Mouse (Mus musculus) hindbrain, embryonic 11.5 days (tissue): ENCODE measurements around the gene Olfr1411. TPM values are rescaled to one million over a fixed set of nuclear protein-coding genes. Genes with fewer than 3 reads are reported as not detected.

Experiments used
- ATAC-seq: fragments of 200-750 bp; cut with Nextera tagmentation; 2 replicates; pipeline ENCODE4 v1.8.0; 2017; ENCODE audit warnings: mild to moderate bottlenecking, moderate TSS enrichment, moderate library complexity; ENCODE audit not compliant: low FRiP score
- DNase-seq: peaks from one replicate; pipeline ENCODE4 v3.0.0-alpha.2; 2015; ENCODE audit warnings: low spot score
- H3K27ac ChIP-seq: fragments of 300-500 bp; sonication (generic); 2 replicates; pipeline ENCODE4 v1.5.1; 2014; ENCODE audit warnings: mild to moderate bottlenecking, low read depth, low read length
- H3K27me3 ChIP-seq: fragments of 300-500 bp; sonication (generic); 2 replicates; pipeline ENCODE4 v1.6.1; 2014; ENCODE audit warnings: mild to moderate bottlenecking, low read length, moderate library complexity, mixed read lengths; ENCODE audit not compliant: control insufficient read depth, insufficient read depth
- H3K36me3 ChIP-seq: fragments of 300-500 bp; sonication (generic); 2 replicates; pipeline ENCODE4 v1.6.1; 2014; ENCODE audit warnings: mild to moderate bottlenecking, low read length, moderate library complexity, mixed read lengths; ENCODE audit not compliant: control insufficient read depth, insufficient read depth
- H3K4me1 ChIP-seq: fragments of 300-500 bp; sonication (generic); replicated peaks from 2 replicates; pipeline ENCODE4 v1.6.1; 2014; ENCODE audit warnings: low read length, mixed read lengths; ENCODE audit not compliant: control insufficient read depth, insufficient read depth
- H3K4me2 ChIP-seq: fragments of 300-500 bp; sonication (generic); replicated peaks from 2 replicates; pipeline ENCODE4 v1.6.1; 2014; ENCODE audit warnings: mild to moderate bottlenecking, low read depth, low read length
- H3K4me3 ChIP-seq: fragments of 300-500 bp; sonication (generic); 2 replicates; pipeline ENCODE4 v1.5.1; 2014; ENCODE audit warnings: low read depth, low read length
- H3K9ac ChIP-seq: fragments of 300-500 bp; sonication (generic); 2 replicates; pipeline ENCODE4 v1.6.1; 2014; ENCODE audit warnings: low read depth, low read length
- H3K9me3 ChIP-seq: fragments of 300-500 bp; sonication (generic); 2 replicates; pipeline ENCODE4 v1.6.1; 2016; ENCODE audit warnings: low read length; ENCODE audit not compliant: control insufficient read depth
- whole genome bisulfite sequencing: fragments of 180-500 bp; shearing (Covaris S2); extraction: QIAGEN DNeasy Blood & Tissue Kit; methylation state at CpG from one replicate; pipeline ENCODE4 v1.1.7; 2014; 5-methylcytosine and 5-hydroxymethylcytosine counted together
- polyA plus RNA-seq: library from polyadenylated mRNA; unstranded; fragments of >200 nt; fragmentation: Nextera tagmentation; extraction: Ambion mirVana; gene quantifications from 2 replicates; pipeline ENCODE4 v1.2.1, GENCODE M21; 2014

Olfr1411 gene
- polyA plus RNA-seq, 1 experiment from 2014 or later: not detected

DNA sequence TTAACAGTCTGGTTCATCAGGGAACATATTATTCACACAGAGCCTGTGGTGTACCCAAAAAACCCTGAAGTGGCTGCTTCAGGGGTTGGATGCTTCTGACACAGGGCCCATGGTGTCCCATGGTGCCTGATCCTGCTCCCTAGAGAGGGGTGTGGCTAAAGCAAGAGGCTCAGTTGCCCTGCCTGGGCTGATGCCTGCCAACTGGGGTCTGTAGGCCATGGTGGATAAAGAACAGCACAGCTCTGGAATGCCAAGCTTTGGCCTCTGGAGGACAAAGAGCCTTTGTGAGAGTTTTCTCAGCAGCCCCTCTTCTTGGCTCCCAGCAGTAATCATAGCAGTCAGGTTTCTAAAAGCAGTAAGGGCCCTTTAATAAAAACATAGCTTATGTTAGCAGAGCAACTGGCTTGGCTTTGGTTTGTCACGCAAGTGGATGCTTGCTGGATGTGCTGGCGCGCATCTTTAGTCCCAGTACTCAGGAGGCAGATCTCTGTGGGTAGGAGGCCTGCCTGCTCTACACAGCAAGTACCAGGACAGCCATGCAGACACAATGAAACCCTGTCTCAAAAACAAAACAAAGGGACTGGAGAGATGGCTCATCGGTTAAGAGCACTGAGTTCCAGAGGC is 40.9 kb downstream of the Olfr1411 start:
- peak; percentile 69 for ATAC-seq
- peak; percentile 22 for DNase-seq

DNA sequence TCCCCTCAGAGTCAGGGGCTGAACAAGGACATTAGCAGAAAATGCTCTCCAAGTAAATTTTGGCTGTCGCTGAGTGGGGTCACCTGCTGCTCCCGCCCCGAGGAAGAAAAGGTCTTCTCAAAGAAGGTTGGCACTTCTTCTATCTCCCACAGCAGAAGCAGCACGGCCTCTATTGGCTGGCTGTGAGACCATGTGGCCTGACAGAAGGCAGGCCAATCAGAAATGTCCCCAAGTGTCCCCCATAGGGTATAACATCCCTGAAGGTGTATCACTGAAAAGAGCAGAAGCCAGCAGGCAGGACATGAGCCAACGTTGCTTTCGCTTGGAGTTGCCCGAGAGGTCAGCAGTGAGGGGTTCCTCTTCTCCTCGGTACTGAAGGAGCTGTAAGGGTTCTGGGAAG is 41.8 kb downstream of the Olfr1411 start:
- Histone ChIP-seq H3K4me1 (no peaks in the 10 kb centered on the region), H3K27me3 (no peaks in the 10 kb centered on the region), H3K36me3 (no peaks in the 10 kb centered on the region; the same call in 1 of the 2 replicates), H3K27ac (peak overlapping the region; percentile 17; the same call in 1 of the 2 replicates), H3K9ac (no peak overlapping the region), H3K9me3 (no peaks in the 10 kb centered on the region), H3K4me3 (no peak overlapping the region), H3K4me2 (no peak overlapping the region)
- 90% methylated on average over 8 of the region's 8 CpGs for WGBS
- ATAC-seq: no peak
- DNase-seq: no peak

More for the DNA sequence above, 40.9 kb downstream of the Olfr1411 start:
- WGBS: 73% methylated on average over 4 of the region's 4 CpGs
- Histone ChIP-seq H3K4me3 (no peak overlapping the region), H3K9ac (no peak overlapping the region), H3K36me3 (no peaks in the 10 kb centered on the region; the same call in 1 of the 2 replicates), H3K27ac (peak overlapping the region; percentile 30; the same call in 1 of the 2 replicates), H3K4me2 (no peak overlapping the region), H3K9me3 (no peaks in the 10 kb centered on the region), H3K27me3 (no peaks in the 10 kb centered on the region), H3K4me1 (no peaks in the 10 kb centered on the region)

DNA sequence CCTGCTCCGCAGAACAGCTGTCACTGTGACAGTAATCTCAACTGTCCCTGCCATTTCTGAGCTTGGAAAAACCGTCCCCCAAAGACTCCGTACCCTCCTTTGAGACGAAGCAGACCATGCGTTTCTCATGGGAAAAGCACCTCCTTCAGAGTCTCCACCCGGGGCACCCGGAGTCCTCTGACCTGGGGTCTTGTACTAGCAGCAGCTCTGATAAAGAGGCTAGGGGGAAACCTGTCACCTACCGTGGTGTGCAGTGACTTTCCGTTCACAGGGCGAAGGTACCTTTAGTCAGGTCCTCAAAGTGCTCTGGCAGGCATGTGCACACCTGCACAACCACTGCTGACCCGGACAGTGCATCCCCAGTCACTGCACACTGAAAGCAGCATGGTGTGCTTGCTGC is 42.5 kb downstream of the Olfr1411 start:
- Histone ChIP-seq H3K9ac (no peak overlapping the region), H3K4me3 (no peak overlapping the region), H3K36me3 (no peaks in the 10 kb centered on the region; the same call in 1 of the 2 replicates), H3K4me1 (no peaks in the 10 kb centered on the region), H3K9me3 (no peaks in the 10 kb centered on the region), H3K27me3 (no peaks in the 10 kb centered on the region), H3K27ac (no peak overlapping the region), H3K4me2 (no peak overlapping the region)
- WGBS: 92% methylated on average over 11 of the region's 11 CpGs
- no peak for DNase-seq
- ATAC-seq: no peak

DNA sequence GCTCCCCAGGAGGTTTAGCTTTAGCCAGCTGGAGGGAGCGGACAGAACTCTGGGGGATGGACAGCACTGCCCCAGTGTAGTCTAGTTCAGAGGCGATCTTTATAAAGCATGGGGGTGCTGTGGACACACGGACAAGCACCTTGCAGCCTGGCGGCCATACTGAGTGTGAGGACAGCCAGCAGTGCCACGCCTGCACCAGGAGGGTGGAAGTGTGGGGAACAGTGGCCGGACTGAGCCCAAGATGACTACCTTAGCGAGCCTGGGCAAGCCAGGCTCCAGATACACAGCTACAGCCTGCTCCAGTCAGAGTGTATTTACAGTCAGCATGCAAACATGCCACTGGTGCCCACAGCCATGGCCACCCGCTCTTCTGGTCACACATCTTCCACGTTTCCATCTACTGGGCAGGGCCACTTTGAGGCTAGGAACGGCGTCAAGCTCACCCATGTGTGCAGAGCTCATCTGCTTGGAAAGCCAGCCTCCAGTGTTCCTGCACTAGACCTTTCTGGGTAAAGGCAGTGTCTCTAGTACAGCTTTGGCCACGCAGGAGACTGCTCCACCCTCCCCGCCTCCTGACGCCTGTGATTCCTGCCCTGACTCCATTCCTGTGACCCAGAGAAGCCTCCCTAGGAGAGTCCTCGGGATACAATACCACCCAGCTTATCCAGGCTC is 43.4 kb downstream of the Olfr1411 start:
- Histone ChIP-seq H3K36me3 (no peaks in the 10 kb centered on the region; the same call in 1 of the 2 replicates), H3K4me2 (no peak overlapping the region), H3K27me3 (no peaks in the 10 kb centered on the region), H3K9ac (no peak overlapping the region), H3K27ac (no peak overlapping the region), H3K4me3 (no peak overlapping the region), H3K4me1 (no peaks in the 10 kb centered on the region), H3K9me3 (no peaks in the 10 kb centered on the region)
- WGBS: 93% methylated on average over 15 of the region's 15 CpGs
- ATAC-seq (no peak), DNase-seq (no peak)

DNA sequence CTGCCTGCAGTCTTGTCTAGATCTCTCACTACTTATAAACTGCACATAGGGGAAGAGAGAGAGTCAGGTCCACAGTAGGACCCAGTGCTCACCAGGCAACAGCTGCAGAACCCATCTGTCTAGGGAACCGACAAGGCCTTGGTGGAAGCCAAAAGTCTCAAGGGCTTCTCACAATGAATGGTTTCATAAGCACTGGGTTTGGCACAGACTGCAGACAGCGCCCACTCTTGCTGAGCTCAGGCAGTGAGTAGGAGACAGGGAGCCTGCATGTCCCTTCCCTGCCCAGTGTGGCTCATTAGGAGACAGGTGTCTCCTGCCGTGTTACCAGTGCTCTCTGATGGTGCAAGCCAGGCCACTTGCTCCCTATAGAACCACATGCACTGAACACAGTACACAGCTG is 44.0 kb downstream of the Olfr1411 start:
- H3K4me1 ChIP-seq: no peaks in the 10 kb centered on the region
- no peaks in the 10 kb centered on the region; the same call in 1 of the 2 replicates for H3K36me3 ChIP-seq
- ATAC-seq (no peak), DNase-seq (no peak)
- WGBS: 84% methylated on average over 3 of the region's 3 CpGs
- no peak overlapping the region for H3K4me2 ChIP-seq
- H3K27ac ChIP-seq: no peak overlapping the region
- H3K9me3 ChIP-seq: no peaks in the 10 kb centered on the region
- no peak overlapping the region for H3K4me3 ChIP-seq
- no peak overlapping the region for H3K9ac ChIP-seq
- no peaks in the 10 kb centered on the region for H3K27me3 ChIP-seq

DNA sequence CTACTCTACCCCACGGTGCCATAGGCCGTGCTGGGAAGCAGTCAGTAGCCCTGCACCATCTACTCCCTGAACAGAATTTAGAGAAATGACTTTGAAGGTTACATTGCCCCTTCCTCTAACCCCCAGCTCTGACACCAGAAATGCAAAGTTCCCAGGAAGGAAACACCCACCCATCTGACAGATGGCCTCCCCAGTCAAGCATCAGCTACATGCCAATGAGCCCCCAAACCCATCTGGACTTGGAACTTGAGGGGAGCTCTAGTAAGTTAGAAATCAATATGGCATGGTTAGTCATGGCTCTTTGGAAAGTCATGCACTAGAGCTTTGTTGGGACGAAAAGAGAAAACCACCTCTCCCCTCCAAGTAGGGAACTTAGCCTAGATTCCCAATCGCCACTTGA is 44.5 kb downstream of the Olfr1411 start:
- WGBS: 94% methylated on average over 4 of the region's 4 CpGs
- H3K27ac ChIP-seq: no peak overlapping the region
- no peak overlapping the region for H3K9ac ChIP-seq
- no peak overlapping the region for H3K4me3 ChIP-seq
- ATAC-seq (no peak), DNase-seq (no peak)
- H3K27me3 ChIP-seq: no peaks in the 10 kb centered on the region
- no peaks in the 10 kb centered on the region for H3K4me1 ChIP-seq
- no peaks in the 10 kb centered on the region for H3K9me3 ChIP-seq
- no peaks in the 10 kb centered on the region; the same call in 1 of the 2 replicates for H3K36me3 ChIP-seq
- H3K4me2 ChIP-seq: no peak overlapping the region

DNA sequence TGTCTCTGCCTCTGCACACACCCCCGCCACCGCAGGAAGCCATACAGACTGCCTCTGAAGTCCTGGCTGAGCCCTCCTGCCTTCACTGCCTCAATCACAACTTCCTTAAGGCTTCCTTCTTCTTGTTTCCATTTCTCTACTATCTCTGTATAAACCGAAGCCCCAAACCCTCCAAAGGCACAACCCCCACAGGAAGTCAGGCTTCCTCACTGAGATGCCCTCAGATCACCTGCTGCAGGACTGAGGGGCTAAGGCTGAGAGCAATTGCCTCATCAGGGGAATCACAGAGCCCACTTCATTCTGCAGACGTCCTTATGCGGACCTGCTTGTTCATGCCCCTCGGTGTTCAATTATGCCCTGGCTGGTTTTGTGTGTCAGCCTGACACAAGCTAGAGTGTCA is 46.2 kb downstream of the Olfr1411 start:
- DNase-seq: no peak
- Histone ChIP-seq H3K27ac (no peak overlapping the region), H3K4me3 (no peak overlapping the region), H3K9me3 (no peaks in the 10 kb centered on the region), H3K27me3 (no peaks in the 10 kb centered on the region), H3K36me3 (no peaks in the 10 kb centered on the region; the same call in 1 of the 2 replicates), H3K4me1 (no peaks in the 10 kb centered on the region), H3K4me2 (peak overlapping the region; percentile 91; the same call in 1 of the 2 replicates), H3K9ac (peak overlapping the region; percentile 77; the same call in 1 of the 2 replicates)
- 91% methylated on average over 6 of the region's 6 CpGs for WGBS
- no peak for ATAC-seq

DNA sequence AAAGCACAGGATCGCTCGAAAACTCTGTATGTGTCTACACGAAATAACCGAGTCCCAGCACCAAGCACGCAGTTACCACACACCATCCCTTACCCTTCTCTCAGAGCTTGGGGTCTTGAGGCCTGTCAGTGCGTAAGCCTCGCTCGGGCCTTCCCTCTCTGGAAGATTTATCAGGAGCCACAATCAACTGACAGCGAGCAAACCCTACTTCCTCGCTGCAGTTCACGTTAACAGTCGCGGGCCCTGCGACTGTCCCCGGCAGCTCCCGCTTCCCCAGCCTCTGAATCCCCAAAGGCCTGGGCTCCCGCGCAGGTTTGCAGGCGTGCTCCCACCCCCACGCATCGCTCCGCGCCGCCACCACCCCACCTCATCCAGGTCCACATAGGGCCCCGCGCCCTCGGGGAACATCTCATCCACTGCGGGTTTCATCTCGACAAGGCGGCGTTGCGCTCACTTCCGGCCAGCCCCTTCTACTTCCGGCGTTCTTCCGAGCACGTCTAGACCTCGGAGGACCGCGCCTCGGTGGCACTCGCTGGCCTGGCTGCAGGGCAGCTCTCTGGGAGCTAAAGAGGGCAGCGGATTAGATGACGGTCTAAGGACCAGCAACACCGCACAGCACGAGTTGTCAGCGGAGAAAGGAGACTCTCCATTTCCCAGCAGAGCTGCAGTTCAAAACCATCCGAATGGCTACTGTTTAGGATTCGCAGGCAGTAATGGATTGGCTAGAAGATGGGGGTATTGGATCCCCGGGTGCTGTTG is 47.5 kb downstream of the Olfr1411 start, which contains the start of gene Cops9:
TSS of gene Cops9 (minus strand) at position 472 of the 759 bp plus-strand sequence.
- Histone ChIP-seq H3K27ac (no peak within 1 kb of the TSS), H3K9me3 (no peaks in the 10 kb centered on the region), H3K9ac (peak within 1 kb of the TSS; percentile 77), H3K4me1 (no peaks in the 10 kb centered on the region), H3K4me2 (peak within 1 kb of the TSS; percentile 91), H3K27me3 (no peaks in the 10 kb centered on the region), H3K36me3 (no peaks in the 10 kb centered on the region; the same call in 1 of the 2 replicates), H3K4me3 (peak within 1 kb of the TSS; percentile 50)
- 3% methylated on average over 50 of the region's 50 CpGs for WGBS
- DNase-seq (peak; percentile 96), ATAC-seq (peak; percentile 92)
